Mouse (Mus musculus): ENCODE data around the gene Fam213b.

Fam213b gene

GRCm38 (mm10) chr4:154922931-154923330 is 24.0 kb upstream of the Fam213b start:
- no peak for DNase-seq (ENCODE audit: low spot score)

GRCm38 (mm10) chr4:154922291-154922690 is 23.4 kb upstream of the Fam213b start:
- DNase-seq (ENCODE audit: low spot score): no peak

GRCm38 (mm10) chr4:154916662-154917061 is 17.7 kb upstream of the Fam213b start:
- DNase-seq (ENCODE audit: low spot score): no peak

- no peak for DNase-seq (ENCODE audit: low spot score)
These were observed 16.4 kb upstream of the Fam213b start for GRCm38 (mm10) chr4:154915286-154915685.

DNA sequence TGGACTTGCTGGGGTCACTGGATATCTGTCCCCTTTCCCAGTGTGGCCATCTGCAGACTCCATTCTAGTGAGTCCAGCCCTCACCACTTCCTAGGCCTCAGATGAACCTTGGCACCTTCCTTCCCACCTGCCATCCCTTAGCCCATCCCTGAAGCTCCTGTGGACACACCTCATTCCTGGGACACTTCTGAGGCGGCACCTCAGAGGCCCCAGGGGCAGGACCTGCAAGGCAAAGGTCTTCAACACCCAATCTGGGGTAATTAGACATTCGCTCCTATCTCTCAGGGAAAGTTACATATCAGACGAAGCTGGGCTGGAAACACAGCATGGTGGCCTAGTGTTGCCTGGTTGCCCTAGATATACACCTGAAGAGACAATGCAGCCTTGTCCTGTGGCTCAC is 15.8 kb upstream of the Fam213b start:
- no peak for DNase-seq (ENCODE audit: low spot score)

GRCm38 (mm10) chr4:154914252-154914651 is 15.3 kb upstream of the Fam213b start:
- no peak for DNase-seq (ENCODE audit: low spot score)

GRCm38 (mm10) chr4:154913845-154914244 is 14.9 kb upstream of the Fam213b start:
- no peak for DNase-seq (ENCODE audit: low spot score)

- no peak for DNase-seq (ENCODE audit: low spot score)
These were observed 12.7 kb upstream of the Fam213b start for GRCm38 (mm10) chr4:154911644-154912043.

GRCm38 (mm10) chr4:154910606-154911522 is 11.9 kb upstream of the Fam213b start:
- no peak for DNase-seq (ENCODE audit: low spot score)

- DNase-seq (ENCODE audit: low spot score): no peak
These were observed 9.6 kb upstream of the Fam213b start for GRCm38 (mm10) chr4:154908490-154908889.

- DNase-seq (ENCODE audit: low spot score): peak; percentile 49
These were observed 8.9 kb upstream of the Fam213b start for GRCm38 (mm10) chr4:154907833-154908232.

GRCm38 (mm10) chr4:154904185-154905071 is 5.5 kb upstream of the Fam213b start:
- peak; percentile 66 for DNase-seq (ENCODE audit: low spot score)

- DNase-seq (ENCODE audit: low spot score): no peak
These were observed 3.4 kb upstream of the Fam213b start for GRCm38 (mm10) chr4:154902371-154902770.

GRCm38 (mm10) chr4:154897676-154898465 is 1.1 kb downstream of the Fam213b start:
- DNase-seq (ENCODE audit: low spot score): no peak

GRCm38 (mm10) chr4:154895549-154895948 is 3.4 kb downstream of the Fam213b start:
- DNase-seq (ENCODE audit: low spot score): no peak

DNA sequence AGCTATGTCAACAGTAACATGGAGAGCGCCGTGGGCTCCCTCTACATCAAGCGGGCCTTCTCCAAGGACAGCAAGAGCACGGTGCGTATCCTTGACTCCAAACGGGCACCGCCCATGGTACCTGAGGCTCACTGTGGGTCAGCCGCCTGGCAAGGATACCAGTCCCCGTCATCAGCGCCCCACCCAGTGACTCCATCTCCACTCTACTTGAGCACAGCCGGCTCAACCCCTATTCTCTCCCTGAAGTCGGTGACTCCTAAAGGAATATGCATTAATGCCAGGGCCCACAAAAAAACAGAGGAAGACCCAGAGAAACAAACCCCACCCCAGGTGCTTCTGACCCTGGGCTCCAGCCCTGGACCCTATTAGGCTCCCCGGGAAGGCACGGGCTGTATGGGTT is 8.0 kb downstream of the Fam213b start:
- DNase-seq (ENCODE audit: low spot score): no peak

- no peak for DNase-seq (ENCODE audit: low spot score)
These were observed 11.2 kb downstream of the Fam213b start for GRCm38 (mm10) chr4:154887593-154888250.

- no peak for DNase-seq (ENCODE audit: low spot score)
These were observed 11.9 kb downstream of the Fam213b start for GRCm38 (mm10) chr4:154886876-154887592.

- DNase-seq (ENCODE audit: low spot score): no peak
These were observed 13.5 kb downstream of the Fam213b start for GRCm38 (mm10) chr4:154885416-154885815.

GRCm38 (mm10) chr4:154882014-154882659 is 16.8 kb downstream of the Fam213b start:
- no peak for DNase-seq (ENCODE audit: low spot score)
